Mouse (Mus musculus) E14TG2a.4 (cell line): Measurements from ENCODE around the gene Cfap58.

Experiments
- CTCF ChIP-seq: conservative IDR thresholded peaks from 2 replicates; pipeline ENCODE4 v1.5.1; 2014; ENCODE audit warnings: low read length
- NANOG ChIP-seq: IDR thresholded peaks from 2 replicates; pipeline ENCODE4 v1.6.1; 2014; ENCODE audit warnings: borderline replicate concordance, low read length, mixed read lengths
- POU5F1 ChIP-seq: IDR thresholded peaks from 2 replicates; pipeline ENCODE4 v1.6.1; 2014; ENCODE audit warnings: low read length, borderline replicate concordance

- no peak for TF ChIP-seq CTCF
- TF ChIP-seq POU5F1 = no peak
- TF ChIP-seq NANOG = no peak
Measured at GRCm38 (mm10) chr19:47989575-47989891, 52.1 kb downstream of the Cfap58 start.
